Mouse (Mus musculus) brain, embryonic 18.5 days (tissue): ENCODE data around the gene Spen.

Experiments
- DNase-seq: peaks from one replicate; pipeline ENCODE4 v3.0.0-alpha.2; 2012; ENCODE audit warnings: low read depth, low spot score

The Spen gene

DNA sequence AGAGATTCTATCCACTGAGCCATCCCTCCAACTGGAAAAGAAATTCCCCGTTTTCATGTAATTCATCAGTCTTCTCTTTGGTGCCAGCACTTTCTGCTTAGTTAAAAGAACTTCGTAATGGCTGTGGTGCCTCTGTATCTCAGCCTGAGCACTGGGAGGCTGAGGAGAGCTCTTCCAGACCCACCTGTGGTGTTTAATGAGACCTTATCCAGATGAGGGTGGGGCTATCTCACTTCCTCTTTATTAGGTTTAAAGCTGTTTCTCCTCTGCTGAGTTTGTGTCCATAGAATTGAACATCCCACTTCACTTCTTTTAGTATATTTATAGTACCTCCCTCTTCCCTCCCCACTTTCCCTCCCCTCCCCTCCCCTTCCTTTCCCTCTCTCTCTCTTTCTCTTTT is 87.1 kb downstream of the Spen start:
- DNase-seq, result no peak

DNA sequence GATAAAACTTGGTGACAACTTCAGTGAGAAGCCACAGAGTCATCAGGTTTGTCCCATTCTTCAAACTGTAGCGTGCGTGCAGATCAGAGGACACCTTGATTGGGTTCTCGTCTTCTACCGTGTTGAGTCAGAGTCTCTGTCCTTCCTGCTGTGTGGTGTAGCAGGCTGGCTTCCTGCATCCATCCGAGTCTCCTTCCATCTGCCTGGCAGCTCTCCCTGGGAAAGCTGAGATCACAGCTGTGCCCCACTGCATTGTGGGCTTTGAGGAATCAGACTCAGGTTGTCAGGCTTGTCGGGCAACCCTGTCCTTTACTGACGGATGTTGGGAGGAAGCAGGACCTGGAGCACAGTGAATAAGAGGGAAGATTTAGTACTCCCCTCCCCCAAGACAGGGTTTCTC is 92.2 kb downstream of the Spen start:
- no peak for DNase-seq

DNA sequence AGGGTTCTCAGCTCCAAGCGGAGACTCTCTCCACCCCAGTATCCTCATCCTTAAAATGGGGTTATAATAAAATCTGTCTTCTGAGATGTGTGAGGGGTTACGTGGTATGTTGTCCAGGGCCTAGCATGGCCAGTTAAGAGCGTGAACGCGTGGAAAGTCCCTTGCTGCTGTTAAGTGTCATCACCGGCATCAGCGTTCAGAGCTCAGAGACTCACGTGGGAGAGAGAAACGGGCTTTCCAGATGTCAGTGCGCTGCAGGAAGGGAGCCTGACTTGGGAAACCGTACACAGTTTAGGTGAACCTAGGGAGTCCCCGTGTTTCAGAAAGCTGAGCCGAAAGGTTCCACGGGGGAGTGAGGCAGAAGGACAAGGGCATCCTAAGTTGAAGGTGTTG is 93.1 kb downstream of the Spen start:
- DNase-seq, result no peak

DNA sequence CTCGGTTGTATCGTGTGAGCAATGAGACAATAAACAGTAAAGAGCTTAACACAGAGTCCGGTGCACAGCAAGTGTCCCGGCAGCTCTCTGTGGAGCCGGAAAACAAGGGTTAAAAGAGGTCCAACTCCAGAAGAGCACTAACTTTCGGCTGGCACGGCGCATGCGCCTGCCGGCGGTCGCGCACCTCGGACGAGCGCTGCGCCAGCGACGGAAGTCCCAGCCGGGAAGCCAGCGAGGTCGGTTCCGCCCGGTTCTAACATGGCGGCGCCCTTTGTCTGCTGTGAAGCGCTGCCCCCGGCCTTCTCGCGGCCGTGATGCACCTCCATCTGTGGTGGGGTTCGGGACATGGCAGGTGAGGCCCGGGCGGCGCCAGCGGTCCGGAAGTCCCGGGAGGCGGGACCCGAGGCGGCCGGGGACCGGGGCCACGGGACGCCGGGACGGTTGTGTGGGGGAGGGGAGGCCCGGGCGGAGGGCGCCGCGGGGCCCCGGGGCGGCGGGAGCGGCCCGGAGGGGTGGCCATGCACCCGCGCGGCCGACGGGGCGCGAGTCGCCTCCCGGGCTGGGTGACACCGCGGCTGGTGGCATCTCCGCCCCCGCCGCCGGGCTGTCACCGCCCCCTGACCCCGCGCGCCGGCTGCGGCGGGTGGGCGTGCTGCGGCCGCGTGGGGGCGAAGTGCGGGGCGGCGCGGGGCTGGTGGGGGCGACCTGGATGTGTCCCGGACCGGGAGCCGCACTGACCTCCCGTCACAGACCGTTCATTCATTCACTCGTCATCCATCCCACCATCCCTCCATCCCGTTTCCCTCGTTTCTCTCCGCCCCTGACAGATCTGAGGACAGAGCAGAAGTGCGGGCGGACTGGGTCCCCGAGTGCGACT is 93.7 kb downstream of the Spen start, which contains the start of gene Zbtb17:
Zbtb17 (plus strand) TSS at position 204 of the 877 bp plus-strand sequence.
- peak; percentile 68 for DNase-seq

DNA sequence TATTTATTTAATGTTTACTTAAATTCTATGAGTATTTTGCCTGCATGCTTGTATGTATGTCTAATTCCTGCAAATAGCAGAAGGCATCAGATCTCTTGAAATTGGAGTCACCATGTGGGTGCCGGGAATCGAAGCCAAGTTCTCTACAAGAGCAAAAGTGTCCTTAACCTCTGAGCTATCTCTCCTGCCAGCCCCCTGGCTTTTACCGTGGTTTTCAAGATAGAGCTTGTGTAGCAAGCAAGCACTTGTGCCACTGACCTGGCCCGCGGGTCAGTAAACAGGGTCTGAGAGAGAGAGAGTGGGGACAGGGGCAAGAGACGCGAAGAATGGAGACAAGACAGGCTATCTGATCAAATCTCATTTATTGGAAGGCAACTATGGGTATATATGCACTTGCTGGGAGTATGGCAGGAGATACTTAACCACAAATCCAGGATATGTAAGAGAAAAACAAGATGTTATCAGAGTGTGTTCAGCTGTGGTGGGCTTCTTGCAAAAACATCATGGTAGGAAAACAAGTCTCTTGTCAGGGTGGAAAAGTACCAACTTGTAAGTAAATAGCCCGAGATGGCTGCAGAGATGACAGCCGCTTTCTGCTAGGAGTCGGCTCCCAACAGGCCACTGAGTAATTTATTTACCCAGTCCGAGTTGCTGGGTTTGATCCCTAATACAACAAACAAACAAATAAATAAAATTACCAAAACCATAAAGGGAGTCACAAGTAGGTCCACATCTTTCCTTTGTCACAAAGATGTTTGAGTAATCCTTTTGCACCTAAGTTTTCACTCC is 94.6 kb downstream of the Spen start:
- no peak for DNase-seq

DNA sequence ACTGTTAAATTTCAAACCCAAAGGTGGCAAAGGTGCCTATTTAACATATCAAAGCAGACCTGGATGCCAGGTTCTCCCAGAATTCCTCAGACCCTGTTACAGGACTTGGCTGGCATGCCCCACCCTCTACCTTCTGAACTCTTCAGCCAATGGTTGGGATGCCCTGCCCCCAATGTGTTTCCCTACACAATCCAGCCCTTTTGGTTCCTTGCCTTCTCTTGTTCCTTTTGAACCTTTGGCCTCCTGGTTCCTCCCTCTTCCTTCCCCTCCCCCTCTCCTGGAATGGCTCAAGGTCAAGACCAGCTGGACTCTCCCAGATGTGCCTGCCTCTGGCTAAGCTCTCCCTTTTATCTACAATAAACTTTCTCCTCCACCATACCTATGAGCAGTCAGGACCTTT is 97.5 kb downstream of the Spen start:
- no peak for DNase-seq

DNA sequence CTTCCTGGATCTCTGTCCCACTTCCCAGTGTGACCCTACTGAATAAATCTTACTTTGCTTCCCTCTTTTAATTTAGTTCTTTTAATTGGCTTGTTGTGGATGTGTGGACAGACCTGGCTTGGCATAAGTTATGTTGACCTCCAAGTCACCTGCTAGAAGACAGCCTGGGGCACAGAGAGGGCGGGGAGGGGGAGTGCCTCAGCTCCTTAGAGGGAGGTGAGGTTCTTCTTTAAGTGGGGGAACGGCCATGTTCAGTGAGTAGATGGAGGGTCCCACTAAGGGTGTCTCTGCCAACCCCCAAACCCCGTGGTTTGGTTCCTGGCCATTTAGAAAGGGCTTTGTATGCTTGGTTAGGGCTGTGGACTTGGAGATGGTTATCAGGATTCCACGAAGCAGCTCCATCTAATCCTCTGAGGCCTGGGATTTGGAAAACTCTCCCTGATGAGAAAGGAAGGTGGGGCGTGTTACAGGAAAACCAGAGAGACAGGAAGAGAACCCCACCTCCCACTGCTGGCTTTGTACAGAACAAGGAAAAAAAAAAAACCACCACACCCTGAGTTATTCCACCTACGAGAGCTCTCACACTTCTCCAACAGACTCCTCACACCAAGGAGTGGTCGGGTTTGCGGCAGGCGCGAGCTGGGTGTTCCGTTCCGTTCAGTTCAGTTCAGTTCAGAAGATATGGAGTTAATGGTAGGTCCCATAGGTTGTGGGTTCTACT is 99.2 kb downstream of the Spen start:
- no peak for DNase-seq

DNA sequence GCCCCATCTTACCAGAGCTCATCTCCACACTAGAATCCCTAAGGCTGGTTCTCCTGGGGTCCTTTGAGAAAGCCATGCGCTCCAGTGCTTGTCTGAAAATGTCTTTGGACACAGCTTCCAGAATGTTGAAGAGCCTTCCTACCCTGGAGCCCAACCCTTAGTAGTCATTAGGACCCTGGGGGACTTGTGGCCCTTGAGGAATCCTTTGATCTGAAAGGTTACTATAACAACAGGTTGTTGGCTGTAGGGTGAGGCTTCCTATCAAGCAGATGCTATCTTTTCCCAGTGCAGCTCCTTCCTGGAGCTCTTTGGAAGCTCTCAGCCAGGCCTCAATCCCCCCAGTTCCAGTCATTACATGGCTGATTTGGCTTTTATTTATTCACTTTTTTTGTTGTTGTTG is 102.4 kb downstream of the Spen start, which contains the start of gene Srarp:
Srarp (minus strand) TSS at position 132 of the 400 bp plus-strand sequence.
- no peak for DNase-seq

DNA sequence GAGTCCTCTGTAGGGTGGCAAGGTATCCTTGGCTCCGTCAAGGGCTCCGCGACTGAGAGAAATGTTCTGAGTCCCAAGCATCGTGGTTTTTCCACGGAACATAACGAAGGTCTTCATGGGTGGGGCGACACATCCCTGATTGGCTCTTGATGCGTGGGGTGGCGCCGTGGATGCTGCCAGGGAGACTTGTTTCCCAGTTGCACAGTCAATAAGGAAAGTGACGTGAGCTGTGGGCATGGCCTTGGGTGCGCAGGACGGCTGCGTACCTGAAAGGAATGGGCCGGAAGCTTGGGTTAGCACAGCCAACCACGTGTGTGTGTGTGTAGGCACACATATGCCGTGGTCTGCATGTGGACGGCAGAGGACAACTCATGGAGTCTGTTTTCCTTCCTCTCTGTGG is 105.2 kb downstream of the Spen start:
- DNase-seq, result no peak

DNA sequence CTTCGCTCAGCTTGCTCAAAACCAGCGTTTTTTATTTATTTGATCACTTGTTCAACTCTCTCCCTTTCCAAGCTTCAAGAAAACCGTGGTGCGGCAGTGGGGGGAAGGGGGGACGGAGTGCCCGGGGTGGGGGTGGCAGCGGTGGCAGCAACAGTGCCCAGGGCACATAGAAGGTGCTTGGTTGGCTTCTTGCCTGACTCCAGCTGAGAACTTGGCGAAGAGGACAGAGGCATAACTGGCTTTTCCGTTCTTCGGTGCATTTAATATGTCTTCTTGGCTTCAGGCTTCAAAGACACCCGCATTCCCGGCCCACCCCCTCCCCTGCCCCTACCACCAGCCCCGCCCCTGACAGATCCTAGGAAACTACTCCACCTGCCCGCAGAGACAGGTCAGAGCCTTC is 105.7 kb downstream of the Spen start:
- no peak for DNase-seq

DNA sequence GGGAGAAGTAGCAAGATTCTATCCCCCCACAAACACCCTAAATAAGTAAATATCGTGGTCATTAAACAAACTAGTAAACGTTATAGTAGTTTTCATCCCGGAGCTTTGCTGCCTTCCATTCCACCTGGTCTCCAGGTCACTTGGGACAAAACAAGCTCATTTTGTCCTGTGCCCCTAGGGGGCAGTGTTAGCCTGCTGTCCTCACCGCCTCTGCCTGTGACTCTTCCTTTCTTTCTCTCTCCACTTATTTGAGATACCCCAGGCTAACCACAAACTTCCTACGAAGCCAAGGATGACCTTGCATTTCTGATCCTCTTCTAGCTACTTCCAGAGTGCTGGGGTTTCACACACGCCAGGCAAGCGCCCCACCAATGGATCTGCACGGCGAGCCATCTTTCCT is 107.4 kb downstream of the Spen start:
- no peak for DNase-seq

DNA sequence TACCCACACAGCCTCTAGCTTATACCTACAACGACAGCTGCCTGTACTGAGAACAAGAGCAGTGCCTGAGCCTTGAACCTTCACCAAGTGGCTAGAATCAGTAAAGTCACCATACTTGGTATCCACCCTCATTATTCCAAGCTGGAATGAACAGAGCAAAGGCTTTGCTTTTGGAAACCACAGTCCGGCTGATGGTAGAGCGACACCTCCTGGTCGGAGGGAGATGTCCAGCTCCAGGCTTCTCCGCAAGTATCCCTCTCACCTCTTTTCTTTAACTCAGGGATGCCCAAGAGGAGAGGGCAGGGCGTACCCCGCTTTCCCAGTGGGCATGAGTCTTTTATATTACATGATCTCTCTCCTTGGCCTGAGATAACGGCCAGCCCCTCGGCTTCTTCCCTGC is 108.5 kb downstream of the Spen start:
- DNase-seq, result no peak

DNA sequence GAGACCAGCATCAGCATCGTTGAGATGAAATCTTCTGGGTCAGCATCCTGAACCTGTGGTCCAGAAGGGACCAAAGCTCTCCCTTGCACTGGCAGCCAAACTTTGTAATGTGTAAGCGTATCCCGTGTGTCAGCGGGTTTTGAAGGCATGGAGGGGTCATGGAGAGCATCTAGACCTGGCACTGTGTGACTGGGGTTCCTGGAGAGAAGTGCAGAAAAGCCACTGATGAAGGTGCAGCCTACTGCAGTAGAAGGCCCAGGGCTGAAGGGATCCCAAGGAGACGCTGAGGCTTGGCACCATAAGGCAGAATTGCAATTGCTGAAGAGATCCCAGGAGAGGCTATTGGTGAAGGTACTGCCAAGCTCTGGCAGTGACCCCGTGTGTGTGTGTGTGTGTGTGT is 109.0 kb downstream of the Spen start:
- DNase-seq, result no peak

DNA sequence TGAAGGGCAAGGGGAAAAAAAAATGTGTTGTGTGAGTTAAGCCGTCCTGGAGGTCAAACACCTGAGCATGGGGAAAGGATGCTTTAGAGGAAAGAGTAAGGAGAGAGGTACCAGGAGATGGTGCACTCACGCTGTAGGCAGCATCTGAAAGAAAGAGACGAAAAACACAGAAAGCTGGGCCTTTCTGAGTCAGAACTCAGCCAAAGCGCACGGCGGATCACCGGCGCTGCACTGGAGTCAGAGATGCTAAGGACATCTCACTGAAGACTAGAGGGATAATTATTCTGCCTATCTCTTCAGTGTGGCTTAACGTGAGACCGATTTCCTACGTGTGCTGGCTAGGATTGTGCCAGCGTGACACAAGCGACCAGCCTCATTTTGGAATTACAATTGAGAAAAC is 110.5 kb downstream of the Spen start:
- no peak for DNase-seq

DNA sequence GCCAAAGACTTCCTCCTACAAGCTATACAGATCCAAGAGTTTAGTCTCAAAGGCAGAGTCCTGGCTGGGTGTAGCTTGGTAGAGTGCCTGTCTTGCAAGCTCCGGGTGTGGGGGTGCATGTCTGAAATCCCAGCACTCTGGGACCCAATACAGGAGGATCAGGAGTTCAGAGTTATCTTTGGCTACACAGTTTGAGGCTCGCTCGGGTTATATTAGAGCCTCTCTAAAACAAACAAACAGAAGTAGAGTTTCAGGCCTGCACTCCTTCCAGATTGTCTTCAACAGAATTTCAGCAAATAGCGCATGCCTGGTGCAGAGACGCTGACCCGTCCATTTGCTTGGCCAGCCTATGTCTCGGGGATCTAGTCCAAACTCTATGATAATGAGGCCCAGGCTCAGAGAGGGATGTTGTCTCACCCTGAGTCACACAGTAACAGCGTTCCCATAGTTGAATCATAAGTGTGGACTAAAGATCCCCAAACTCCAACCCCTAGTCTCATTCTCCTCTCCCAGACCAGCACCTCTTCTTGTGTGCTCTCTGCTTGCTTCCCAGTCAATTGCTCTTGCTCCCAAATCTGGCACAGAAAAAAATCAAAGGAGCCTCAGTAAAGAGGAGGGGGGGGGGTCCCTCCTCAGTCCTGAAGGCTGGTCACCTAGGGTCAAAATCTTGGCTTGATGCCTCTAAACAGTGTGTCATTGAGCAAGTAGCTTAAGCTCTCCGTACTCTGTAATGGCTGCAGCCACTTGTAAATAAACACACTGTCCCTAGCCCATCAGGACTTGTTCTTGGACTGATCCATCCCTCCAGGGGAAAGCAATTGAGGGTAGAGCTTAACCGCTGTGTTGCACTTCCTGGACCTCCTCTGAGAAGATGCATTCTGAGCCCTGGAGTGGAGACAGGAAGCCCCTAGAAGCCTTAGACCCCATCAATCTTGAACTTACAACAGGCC is 111.3 kb downstream of the Spen start:
- no peak for DNase-seq

DNA sequence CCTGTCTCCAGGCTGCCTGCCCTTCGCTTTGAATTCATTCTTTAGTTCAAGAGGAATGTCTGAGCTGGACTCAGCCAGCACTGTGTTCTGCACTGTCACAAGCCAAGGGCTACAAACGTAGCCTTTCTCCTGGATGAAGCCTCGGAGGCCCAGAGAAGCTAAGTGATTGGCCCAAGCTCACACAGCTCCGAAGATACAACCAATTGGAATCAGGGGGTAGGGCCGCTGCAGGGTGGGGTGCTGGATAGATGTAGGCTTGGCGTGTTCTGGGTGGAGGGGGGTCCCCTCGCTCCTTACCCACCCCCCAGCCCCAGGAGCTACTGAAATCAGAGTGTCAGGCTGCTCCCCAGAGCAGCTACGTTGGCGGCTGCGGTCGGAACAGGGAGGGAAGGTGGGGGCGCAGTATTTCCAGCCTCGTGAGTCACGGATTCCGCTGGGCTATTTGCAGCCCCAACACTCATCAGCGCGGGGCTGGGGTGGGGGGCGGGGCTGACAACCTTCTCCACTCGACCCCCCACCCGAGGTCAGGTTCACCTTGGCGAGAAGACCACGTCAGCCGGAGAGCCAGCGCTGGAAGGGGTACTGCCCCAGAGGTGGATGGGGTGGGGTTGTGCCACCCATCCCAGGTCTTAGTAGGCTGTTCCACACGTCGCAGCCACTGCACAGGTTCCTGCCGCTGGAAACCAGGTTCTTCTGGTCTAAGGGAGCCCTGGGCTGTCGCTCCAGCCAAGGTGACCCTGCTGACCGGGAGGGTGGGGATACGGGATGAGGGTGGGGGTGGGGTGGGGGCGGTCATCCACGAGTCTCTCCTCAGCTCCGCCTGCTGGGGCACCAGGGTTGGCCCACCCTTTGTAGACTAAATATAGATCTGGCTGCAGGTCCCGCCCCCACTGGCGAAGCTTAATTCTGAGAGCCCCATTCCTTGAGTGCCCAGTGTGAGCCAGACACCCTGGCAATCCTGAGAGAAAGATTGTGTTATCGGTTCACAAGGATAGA is 112.6 kb downstream of the Spen start:
- DNase-seq, result peak; percentile 64

DNA sequence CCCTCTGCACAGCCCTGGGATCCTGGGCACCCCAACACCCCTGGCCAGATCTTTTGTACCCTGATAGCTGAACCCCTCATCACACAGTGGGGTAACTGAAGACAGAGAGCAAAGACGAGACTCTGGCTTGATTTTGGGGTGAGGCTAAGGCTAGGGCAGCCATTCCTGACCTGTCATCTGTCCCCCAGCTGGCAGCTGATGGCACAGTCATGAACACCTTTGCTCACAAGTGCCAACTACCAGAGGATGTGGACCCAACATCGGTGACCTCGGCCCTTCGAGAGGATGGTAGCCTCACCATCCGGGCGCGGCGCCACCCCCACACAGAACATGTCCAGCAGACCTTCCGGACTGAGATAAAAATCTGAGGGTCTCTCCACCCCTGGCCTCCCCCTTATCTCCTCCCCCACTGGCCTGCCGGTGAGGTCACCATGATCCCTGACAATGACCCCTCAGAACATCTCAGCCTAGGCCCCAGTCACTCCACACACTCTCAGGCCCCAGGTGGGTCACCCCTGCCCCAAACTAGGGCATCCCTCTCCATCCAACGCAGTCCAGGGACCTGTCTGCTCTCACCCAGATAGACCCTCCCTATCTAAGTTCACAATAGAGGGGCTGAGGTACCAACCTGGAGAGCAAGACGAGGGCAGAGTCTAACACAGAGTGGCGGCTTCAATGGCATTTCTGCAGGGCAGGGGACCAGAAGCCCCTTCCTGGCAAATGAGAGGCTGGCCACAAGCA is 114.5 kb downstream of the Spen start:
- DNase-seq, result no peak

DNA sequence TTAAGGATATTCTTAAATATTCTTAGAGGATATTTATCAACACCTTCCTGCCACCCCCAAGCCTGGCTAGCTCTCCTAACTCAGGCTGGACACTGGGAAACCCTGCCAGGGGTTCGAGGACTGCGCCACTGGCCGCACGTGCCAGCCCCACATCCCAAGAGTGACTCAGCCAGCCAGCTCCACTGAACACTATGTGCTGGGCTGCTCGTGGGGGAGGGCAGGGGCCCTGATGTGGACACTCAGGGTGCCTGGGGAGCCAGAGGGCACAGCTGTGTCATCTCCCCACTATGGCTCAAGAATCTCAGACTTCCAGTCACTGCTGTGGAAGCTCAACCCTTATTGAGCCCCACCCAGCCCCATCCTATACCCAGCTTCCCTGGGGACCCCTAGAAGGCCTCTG is 115.1 kb downstream of the Spen start:
- no peak for DNase-seq

DNA sequence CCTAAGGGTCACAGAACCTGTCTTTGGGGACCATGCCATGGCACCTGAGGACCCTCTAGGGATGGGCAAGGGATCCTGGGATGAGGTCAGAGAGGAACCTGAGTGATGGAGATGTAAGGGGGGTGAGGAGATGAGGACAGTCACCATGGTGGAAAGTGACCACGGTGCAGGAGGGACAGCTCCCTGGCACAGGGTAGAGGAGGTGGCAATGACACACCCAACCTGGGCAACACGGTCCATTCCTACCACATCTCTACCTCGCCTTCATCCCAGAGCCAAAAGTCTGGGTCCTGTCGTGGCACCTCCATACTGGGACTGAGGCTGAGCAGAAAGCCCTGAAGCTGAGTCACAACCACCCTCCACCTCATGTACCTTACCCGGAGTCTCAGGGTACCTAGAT is 115.6 kb downstream of the Spen start:
- no peak for DNase-seq
